ENCODE assay signal across 31 mouse cellular contexts in genomic region chr12:28436536-28436935, GRCm38 (mm10).
"Had no signal": no experiment of that assay in that cellular context is flagged by ENCODE, and none has a peak within 500 bp of the region (broad histone marks: within the 10 kb centered on the region; RNA-seq: fewer than 3 reads in every experiment).

No protein-coding gene starts in this region.

- H3K9ac ChIP-seq: limb, embryonic 12.5 days; limb, embryonic 13.5 days; limb, embryonic 15.5 days; liver, embryonic 12.5 days; liver, embryonic 13.5 days; liver, embryonic 14.5 days; liver, embryonic 15.5 days; liver, postnatal 0 days; lung, embryonic 14.5 days; lung, embryonic 15.5 days; midbrain, embryonic 12.5 days; midbrain, embryonic 13.5 days; midbrain, embryonic 15.5 days; neural tube, embryonic 12.5 days had no signal

- DNase-seq: left cerebral cortex, postnatal 4 days; liver; liver, embryonic 13.5 days; liver, postnatal 0 days; lung, adult 18-20 months; lung, adult 2 months; lung, embryonic 14.5 days; lung, postnatal 10 days; lung, postnatal 14 days; lung, postnatal 36 days; lung, postnatal 4 days; midbrain, embryonic 14.5 days had no signal

- H3K4me3 ChIP-seq: left cerebral cortex, adult 2 months; limb, embryonic 10.5 days; limb, embryonic 12.5 days; limb, embryonic 13.5 days; limb, embryonic 15.5 days; liver, embryonic 12.5 days; liver, embryonic 13.5 days; liver, embryonic 15.5 days; lung, embryonic 15.5 days; megakaryocyte, embryonic 14.5 days; midbrain, embryonic 10.5 days; midbrain, embryonic 12.5 days; midbrain, embryonic 13.5 days; midbrain, embryonic 15.5 days; myocyte; neural tube, embryonic 12.5 days had no signal

- ATAC-seq: liver, embryonic 12.5 days; liver, postnatal 0 days; lung, postnatal 0 days; midbrain, embryonic 13.5 days; midbrain, embryonic 15.5 days had no signal

- H3K36me3 ChIP-seq: limb, embryonic 10.5 days; limb, embryonic 12.5 days; limb, embryonic 13.5 days; limb, embryonic 15.5 days; liver, embryonic 12.5 days; liver, embryonic 13.5 days; liver, embryonic 15.5 days; lung, embryonic 15.5 days; midbrain, embryonic 10.5 days; midbrain, embryonic 12.5 days; midbrain, embryonic 13.5 days; midbrain, embryonic 15.5 days; neural tube, embryonic 12.5 days had no signal

- H3K4me2 ChIP-seq: limb, embryonic 12.5 days; limb, embryonic 13.5 days; limb, embryonic 15.5 days; liver, embryonic 11.5 days; liver, embryonic 12.5 days; liver, embryonic 13.5 days; liver, embryonic 15.5 days; lung, embryonic 14.5 days; lung, embryonic 15.5 days; midbrain, embryonic 12.5 days; midbrain, embryonic 13.5 days; midbrain, embryonic 15.5 days; neural tube, embryonic 12.5 days had no signal

- H3K27me3 ChIP-seq: limb, embryonic 12.5 days; limb, embryonic 13.5 days; limb, embryonic 15.5 days; liver, embryonic 12.5 days; liver, embryonic 13.5 days; liver, embryonic 15.5 days; lung, embryonic 15.5 days; midbrain, embryonic 12.5 days; midbrain, embryonic 13.5 days; midbrain, embryonic 15.5 days; neural tube, embryonic 12.5 days had no signal

- H3K4me1 ChIP-seq: liver, embryonic 12.5 days; liver, embryonic 13.5 days; liver, embryonic 15.5 days; megakaryocyte, embryonic 14.5 days had no signal

- H3K27ac ChIP-seq: left cerebral cortex, adult 2 months; limb, embryonic 10.5 days; limb, embryonic 12.5 days; limb, embryonic 13.5 days; limb, embryonic 15.5 days; liver, embryonic 12.5 days; liver, embryonic 13.5 days; liver, embryonic 14.5 days; liver, embryonic 15.5 days; lung, embryonic 15.5 days; macrophage; midbrain, embryonic 10.5 days; midbrain, embryonic 12.5 days; midbrain, embryonic 13.5 days; midbrain, embryonic 15.5 days; neural tube, embryonic 12.5 days had no signal

- H3K9me3 ChIP-seq: limb, embryonic 10.5 days; limb, embryonic 12.5 days; limb, embryonic 13.5 days; limb, embryonic 15.5 days; liver, embryonic 12.5 days; liver, embryonic 13.5 days; liver, embryonic 15.5 days; lung, embryonic 15.5 days; midbrain, embryonic 10.5 days; midbrain, embryonic 12.5 days; midbrain, embryonic 13.5 days; midbrain, embryonic 15.5 days; neural tube, embryonic 12.5 days had no signal
